Mouse (Mus musculus): ENCODE results near the gene Pabpc4l.
"Not testable (repeated sequence)": the region's sequence is repeated elsewhere in the genome, so short reads cannot be mapped to it uniquely, and the experiment has no call there.

The Pabpc4l gene

GRCm38 (mm10) chr3:46447481-46448265 lies at the start of gene Pabpc4l:
Gene Pabpc4l (minus strand): TSS chr3:46448219.
- no peak for DNase-seq

- DNase-seq, result no peak
These were observed 42.9 kb upstream of the Pabpc4l start for GRCm38 (mm10) chr3:46490989-46491259.

GRCm38 (mm10) chr3:46490132-46490988 lies 42.3 kb upstream of the Pabpc4l start:
- no peak for DNase-seq

GRCm38 (mm10) chr3:46486091-46486490 lies 38.1 kb upstream of the Pabpc4l start:
- not testable (repeated sequence) for DNase-seq

GRCm38 (mm10) chr3:46448266-46448532 lies 180 bp upstream of the Pabpc4l start:
- no peak for DNase-seq

GRCm38 (mm10) chr3:46431416-46431815 lies 16.6 kb downstream of the Pabpc4l start:
- no peak for DNase-seq
